Mouse (Mus musculus) lung, postnatal 14 days (tissue): Measurements from ENCODE around the gene Gm9857.

Source experiments
- DNase-seq: peaks from one replicate; pipeline ENCODE4 v3.0.0; 2021

Gene Gm9857

DNA sequence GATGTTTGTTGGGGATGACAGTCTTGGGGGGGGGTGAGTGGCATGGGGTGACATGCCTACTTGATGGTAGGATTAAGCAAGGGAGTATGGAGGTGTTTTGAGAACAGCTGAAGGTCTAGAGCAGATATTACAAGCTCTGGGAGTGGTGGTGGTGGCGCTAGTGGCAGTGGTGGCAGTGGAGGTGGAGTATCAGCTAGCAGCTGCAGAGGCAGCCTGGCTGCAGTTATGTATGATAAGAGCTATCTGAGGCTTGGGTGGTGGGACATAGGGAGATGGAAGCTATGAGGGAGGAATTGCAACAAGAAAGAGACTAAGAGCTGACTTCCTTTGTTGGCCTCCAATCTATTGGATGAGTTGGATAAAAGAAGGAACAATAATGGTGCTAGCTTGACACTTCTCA lies 18.4 kb downstream of the Gm9857 start:
- no peak for DNase-seq

DNA sequence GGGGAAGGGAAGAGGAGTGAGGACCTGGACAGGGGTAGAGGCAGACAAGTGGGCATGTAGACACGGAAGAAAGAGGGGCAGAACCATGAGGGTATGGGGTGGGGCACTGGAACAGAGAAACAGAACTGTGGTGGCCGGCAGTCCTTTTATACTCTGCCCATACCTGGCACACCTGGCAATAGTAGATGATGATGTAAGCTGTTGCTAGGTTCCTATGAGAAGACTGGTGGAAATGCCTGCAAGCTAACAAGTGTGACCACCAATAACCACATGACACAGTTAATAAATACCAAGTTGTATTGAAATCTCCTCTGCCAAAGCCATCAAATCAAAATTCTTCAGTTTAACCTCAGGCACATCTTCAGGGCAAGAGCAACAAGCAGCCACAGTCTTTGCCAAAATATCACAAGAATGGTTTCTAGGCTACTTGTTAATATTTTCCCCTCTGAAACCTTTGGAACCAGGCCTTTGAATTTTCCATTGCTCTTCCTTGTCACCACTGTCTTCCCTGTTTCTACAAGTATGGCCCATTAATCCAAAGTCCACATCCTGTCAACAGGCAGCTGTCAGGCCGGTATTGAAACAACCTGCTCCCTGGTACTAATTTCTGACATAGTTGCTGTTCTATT lies 19.7 kb downstream of the Gm9857 start:
- no peak for DNase-seq

DNA sequence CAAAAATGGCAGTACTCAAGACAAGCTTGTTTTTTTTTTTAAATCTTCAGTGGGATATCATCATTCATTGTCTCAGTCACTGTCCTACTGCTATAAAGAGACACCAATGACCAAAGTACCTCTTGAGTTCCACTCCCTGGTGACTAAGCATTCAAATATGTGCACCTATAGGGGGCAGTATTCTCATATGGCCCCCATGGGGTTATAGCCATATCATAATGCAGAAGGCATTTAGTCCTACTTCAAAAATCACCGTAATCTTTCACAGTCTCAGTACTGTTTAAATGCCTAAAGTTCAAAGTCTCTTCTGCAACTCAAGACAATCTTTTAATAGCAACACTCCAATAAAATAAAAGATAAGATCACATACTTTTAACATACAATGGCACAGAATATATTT lies 21.4 kb downstream of the Gm9857 start:
- no peak for DNase-seq

DNA sequence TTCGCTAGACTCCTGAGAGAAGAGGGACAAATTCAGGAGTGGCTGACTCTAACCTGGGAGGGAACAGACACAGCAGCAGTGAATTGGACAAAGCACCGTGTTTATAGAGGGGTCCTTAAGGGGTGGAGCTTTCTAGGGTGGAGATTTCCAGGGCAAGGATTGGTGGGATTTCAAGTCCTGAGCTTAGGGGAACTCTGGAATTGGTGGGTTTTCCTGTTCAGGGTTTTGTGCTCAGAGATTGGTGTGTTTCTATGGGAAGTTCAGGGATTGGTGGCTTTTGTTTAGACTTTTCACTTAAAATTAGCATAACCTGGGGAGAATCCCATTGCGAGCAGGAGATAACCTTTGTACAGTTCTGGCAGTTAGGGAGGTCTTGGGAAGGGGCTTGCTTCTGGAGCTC lies 22.3 kb downstream of the Gm9857 start:
- no peak for DNase-seq

DNA sequence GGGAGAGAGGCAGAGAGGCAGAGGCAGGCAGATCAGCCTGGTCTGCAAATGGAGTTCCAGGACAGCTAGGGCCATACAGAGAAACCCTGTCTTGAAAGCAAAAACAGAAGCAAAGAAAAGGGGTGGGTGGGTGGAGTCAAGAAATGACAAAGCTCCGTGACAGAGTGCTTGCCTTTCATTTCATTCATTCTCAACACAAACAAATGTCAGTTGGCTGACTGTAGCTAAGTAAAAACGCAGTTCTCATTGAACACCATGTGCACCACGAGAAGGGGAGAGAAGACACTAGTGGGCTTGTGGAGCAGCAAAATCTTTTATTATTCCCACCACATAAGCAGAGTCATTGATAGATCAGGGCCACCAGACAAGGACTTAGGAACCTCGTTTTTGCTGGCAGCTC lies 23.4 kb downstream of the Gm9857 start:
- no peak for DNase-seq

DNA sequence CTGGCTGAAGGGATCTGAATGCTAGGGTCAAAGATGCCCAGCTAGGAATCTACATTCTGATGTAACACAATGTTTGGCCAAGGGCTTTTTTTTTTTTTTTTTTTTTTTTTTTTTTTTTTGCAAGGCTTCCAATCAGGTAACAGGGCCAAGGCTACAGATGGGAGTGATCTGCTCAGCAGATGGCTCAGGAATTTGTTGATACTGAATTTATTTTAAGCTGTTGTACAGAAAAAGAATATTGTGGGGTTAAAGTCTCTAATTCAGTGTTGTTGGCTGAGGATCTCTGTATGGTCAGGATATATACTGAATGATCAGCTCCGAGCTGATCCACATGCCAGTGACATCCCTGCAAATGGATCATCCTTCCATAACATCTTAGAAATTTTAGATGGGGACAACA lies 24.2 kb downstream of the Gm9857 start:
- no peak for DNase-seq

DNA sequence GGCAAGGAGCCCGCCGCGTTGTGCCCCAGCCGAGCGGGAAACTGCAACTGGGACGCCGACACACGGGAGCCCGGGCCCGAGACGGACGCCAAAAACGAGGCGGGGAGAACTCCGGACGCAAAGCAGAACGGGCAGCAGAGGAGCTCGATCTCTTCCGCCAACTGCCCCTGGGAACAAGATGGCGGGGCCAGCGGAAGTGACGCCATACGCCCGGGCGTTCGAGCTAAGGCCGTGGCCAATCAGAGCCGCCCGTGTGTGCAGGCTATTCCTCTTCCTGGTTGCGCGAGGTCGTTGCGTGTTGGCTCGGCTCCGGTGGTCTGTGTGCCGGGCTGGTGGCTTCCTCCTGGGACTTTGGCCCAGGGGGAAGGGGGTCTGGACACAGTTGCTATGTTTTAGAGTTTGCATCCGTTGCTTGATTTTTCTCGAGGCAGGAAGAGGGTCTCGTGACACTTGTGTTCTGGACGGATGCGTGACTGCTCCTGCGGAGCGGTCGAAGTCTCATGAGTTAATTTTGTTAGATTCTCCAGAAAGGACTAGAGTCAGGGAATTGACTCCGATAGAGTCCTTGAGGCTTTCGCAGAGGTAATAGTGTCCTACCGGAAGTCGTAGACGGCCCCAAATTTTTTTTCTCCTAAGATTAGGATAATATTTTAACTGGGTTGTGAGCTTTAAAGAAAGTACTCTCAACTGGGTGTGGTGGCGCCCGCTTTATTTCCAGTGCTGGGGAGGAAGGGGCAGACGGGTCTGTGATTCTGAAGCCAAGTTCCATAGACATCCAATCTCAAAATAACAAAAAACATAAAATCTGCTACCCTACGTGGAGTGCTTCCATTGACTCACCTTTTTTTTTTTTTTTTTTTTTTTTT lies 28.5 kb downstream of the Gm9857 start, which contains the start of gene Prpf38b:
TSS of gene Prpf38b (minus strand) at position 180 of the 866 bp plus-strand sequence.
- peak; percentile 96 for DNase-seq

DNA sequence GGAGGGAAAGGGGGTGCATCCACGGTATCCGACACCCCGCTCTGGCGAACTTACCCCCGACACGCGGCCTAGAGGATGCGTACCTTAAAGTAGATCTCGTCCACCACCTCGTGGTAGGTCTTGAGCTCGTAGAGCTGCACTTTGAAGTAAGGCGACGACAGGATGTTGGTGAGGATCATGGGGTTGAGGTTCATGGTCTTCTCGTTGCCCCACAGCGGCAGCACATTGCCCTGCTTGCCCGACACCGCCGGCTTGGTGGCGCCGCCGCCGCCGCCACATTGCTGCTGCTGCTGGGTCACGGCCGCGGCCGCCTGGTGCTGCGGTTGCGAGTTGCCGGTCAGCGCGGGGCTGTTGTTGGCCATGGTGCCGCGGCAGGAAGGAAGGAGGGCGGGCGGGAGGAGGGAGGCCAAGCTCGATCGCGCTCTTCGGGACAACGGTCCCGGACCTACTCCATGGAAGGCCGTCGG lies 29.1 kb downstream of the Gm9857 start:
- peak; percentile 59 for DNase-seq

DNA sequence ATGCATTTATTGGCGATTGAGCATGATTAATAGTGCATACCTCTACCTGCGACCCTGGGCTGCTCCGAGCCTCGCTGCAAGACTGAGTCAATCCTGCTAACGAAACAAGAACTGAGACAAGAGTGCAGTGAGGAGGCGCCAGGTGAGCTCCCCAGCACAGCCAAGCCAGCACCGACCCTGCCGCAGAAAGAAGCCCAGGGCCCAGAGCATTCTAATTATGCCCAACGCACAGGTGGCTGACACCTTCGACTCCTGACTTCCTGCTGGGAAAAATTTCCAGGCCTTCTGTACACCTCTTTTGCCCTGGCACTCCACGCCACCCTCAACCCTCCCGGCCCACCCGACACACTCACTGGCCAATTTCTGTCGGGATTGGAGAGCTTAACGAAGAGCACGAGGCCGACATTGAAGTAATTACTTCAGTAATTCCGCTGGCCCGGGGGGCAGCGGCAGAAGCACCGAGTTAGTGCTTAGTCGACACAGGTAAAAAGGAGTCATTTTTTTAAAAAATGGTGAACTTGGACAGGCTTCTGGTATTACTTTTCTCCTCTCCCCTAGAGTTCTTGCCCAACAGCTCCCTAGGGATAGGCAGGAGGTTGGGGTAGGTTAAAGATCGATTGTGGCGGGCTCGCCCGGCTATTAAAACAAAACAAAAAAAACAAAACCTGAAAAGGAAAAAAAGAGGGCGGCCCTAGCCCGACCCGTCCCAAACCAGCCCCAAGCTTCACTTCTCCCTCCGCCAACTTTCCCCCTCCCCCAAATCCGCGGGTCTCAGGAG lies 29.8 kb downstream of the Gm9857 start:
- DNase-seq: peak; percentile 13

DNA sequence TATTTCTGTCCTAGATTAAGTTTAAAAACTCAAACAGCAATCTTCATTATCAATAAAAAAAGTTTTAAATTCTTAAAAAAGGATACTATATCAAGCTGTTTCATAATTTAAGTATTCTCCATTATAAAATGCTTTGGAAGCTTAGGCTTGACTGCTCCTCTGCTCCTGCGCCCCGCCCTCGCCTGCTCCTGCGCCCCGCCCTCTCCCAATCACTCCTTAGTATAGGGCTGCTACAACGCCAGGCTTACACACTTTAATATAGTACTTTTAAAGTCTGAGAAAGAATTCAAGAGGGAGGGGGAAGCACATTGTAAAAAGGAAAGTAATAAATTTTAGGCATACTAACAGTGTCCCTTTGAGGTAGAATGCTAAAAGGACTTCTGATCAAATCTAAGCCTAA lies 37.3 kb downstream of the Gm9857 start:
- no peak for DNase-seq

DNA sequence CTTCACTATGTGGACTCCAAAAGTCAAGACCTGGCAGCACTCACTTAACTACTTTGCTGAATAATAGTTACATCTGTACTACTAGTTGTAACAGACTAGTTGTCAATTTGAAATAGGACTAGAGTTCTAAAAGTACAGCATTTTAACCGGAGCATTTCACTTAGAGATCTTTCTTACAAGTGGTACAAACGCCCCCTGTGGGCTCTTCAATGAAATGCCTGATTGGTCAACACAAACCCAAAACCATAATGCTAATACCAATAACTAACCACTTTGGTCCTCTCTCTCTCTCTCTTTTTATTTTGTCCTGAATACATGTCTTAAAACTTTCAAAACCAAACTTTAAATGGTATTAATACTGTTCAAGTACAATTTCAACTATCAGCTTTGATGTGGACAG lies 38.2 kb downstream of the Gm9857 start:
- no peak for DNase-seq

DNA sequence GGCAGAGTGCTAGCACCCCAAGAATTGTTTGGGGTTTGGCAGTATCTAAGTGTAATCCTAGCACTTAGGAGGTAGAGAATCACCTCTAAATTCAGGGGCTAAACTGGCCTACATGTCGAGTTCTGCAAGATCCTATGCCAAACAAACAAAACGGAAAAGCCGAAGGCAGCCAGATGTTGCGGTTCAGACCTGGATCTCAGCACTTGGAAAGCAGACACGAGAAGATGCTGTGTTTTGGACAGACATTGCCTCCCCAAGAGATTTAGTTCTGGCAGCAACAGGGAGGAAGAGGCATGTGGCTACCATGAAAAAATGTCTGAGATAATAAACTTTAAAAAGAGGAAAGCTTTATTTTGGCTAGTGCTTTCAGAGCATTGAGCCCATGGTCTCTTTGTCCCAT lies 39.6 kb downstream of the Gm9857 start:
- no peak for DNase-seq

DNA sequence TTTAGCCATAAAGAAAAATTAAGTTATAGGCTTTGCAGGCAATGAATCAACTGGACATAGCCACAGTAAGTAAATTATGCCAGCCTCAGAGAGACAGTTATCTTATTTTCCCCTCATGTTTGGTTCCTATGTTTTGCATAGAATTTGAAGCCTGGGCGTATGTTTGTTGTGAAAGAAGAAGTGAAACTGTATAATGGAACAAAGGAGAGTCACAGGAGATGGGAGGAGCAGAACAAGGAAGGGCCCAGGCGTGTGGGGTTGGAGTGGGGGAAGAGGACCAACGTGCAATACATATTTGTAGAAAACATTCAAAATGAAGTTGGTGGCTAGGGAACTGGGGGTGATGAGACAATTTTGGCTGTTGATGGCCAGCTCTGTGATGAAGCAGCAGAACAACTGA lies 40.1 kb downstream of the Gm9857 start:
- DNase-seq: no peak

DNA sequence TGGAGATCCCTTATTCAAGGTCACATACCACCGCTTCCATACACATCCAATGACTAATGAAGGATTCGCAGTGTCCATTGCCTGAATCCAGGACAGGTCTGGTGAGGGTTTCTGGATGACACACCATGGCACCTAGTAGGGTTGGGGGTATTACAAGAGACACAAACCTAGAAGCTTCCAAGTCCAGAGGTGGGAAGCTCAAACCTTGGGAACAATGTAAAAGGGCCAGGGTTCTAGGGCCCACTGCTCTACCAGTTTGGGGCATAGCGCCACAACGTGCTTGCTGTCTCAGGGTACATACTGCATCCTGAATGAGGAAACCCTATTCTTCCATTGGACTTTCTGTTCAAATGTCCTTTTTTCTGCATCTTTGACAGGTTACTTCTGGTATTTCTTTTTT lies 41.6 kb downstream of the Gm9857 start:
- no peak for DNase-seq

DNA sequence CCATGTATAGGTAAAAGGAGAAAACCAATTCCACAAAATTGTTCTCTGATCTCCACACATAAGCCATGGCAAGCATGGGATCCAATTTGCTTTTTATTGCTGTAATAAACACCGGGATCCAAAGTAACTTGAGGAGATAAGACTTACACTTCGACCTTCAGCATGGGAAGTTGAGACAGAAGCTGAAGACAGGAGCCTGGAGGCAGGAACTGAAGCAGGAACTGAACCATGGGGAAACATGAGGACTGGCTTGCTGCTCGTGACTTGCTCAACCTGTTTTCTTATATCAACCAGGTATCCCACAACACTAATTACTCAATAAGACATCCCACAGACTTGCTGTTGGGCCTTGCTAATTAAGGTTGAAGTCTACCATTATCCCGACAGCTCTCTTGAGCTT lies 47.3 kb downstream of the Gm9857 start:
- no peak for DNase-seq

DNA sequence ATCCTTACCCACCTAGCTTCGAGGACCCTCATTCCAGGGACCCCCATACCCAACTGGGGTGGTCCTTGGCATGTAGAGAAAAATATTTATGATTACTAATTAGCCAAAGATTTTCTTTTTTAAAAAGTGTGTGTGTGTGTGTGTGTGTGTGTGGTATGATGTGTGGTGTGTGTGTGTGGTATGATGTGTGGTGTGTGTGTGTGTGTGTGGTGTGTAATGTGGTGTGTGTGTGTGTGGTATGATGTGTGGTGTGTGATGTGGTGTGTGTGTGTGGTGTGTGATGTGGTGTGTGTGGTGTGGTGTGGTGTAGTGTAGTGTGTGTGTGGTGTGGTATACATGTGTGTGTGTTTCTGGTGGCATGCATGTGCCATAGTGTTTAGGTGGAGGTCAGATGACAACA lies 48.2 kb downstream of the Gm9857 start:
- DNase-seq: no peak
